Mouse (Mus musculus) lung, postnatal 0 days (tissue): ENCODE measurements at regions not wholly inside any gene's neighbourhood (a gene's known extent, or its start where the extent isn't known, plus 50 kb on each side); places are given as distances from the start of the nearest gene placed in this dataset.

Experiments
- CTCF ChIP-seq: IDR thresholded peaks from 2 replicates; pipeline ENCODE4 v1.5.1; 2016; ENCODE audit warnings: antibody characterized with exemption, mild to moderate bottlenecking
- EP300 ChIP-seq: IDR thresholded peaks from 2 replicates; pipeline ENCODE4 v1.6.1; 2016; ENCODE audit warnings: antibody characterized with exemption, mild to moderate bottlenecking, control low read depth

GRCm38 (mm10) chr15:96834162-96834843 is 134.8 kb upstream of the Slc38a2 start:
- TF ChIP-seq CTCF (no peak), EP300 (no peak)
